Mouse (Mus musculus) limb, embryonic 11.5 days (tissue): ENCODE results near the gene Nav3. TPM values are rescaled to one million over a fixed set of nuclear protein-coding genes. Genes with fewer than 3 reads are reported as not detected.

Experiments used
- ATAC-seq: fragments of 200-750 bp; cut with Nextera tagmentation; 2 replicates; pipeline ENCODE4 v1.8.0; 2017; ENCODE audit warnings: low read depth; ENCODE audit not compliant: insufficient number of reproducible peaks, low FRiP score, low TSS enrichment
- DNase-seq: peaks from one replicate; pipeline ENCODE4 v3.0.0-alpha.2; 2015; ENCODE audit warnings: low spot score
- H3K27ac ChIP-seq: fragments of 300-500 bp; sonication (generic); replicated peaks from 2 replicates; pipeline ENCODE4 v1.5.1; 2014; ENCODE audit warnings: low read depth, mild to moderate bottlenecking, low read length
- H3K27me3 ChIP-seq: fragments of 300-500 bp; sonication (generic); 2 replicates; pipeline ENCODE4 v1.6.1; 2014; ENCODE audit warnings: mild to moderate bottlenecking, low read length, mixed read lengths; ENCODE audit not compliant: control insufficient read depth, insufficient read depth
- H3K36me3 ChIP-seq: fragments of 300-500 bp; sonication (generic); 2 replicates; pipeline ENCODE4 v1.6.1; 2014; ENCODE audit warnings: mild to moderate bottlenecking, low read length, moderate library complexity, mixed read lengths; ENCODE audit not compliant: control insufficient read depth, insufficient read depth
- H3K4me1 ChIP-seq: fragments of 300-500 bp; sonication (generic); 2 replicates; pipeline ENCODE4 v1.6.1; 2014; ENCODE audit warnings: low read length, mixed read lengths; ENCODE audit not compliant: control insufficient read depth, insufficient read depth
- H3K4me2 ChIP-seq: fragments of 300-500 bp; sonication (generic); 2 replicates; pipeline ENCODE4 v1.6.1; 2014; ENCODE audit warnings: low read depth, mild to moderate bottlenecking, moderate library complexity; ENCODE audit not compliant: severe bottlenecking
- H3K4me3 ChIP-seq: fragments of 300-500 bp; sonication (generic); 2 replicates; pipeline ENCODE4 v1.5.1; 2014; ENCODE audit warnings: low read depth, low read length
- H3K9ac ChIP-seq: fragments of 300-500 bp; sonication (generic); 2 replicates; pipeline ENCODE4 v1.6.1; 2014; ENCODE audit warnings: mild to moderate bottlenecking, low read length
- H3K9me3 ChIP-seq: fragments of 300-500 bp; sonication (generic); 2 replicates; pipeline ENCODE4 v1.6.1; 2016; ENCODE audit warnings: low read length; ENCODE audit not compliant: control insufficient read depth
- WGBS: fragments of 180-500 bp; shearing (Covaris S2); extraction: QIAGEN DNeasy Blood & Tissue Kit; methylation state at CpG from one replicate; pipeline ENCODE4 v1.1.7; 2014; 5-methylcytosine and 5-hydroxymethylcytosine counted together
- polyA plus RNA-seq: library from polyadenylated mRNA; unstranded; fragments of >200 nt; fragmentation: Nextera tagmentation; extraction: Ambion mirVana; gene quantifications from 2 replicates; pipeline ENCODE4 v1.2.1, GENCODE M21; 2014

The Nav3 gene
- polyA plus RNA-seq, 1 experiment from 2014 or later = 1.8 TPM

DNA sequence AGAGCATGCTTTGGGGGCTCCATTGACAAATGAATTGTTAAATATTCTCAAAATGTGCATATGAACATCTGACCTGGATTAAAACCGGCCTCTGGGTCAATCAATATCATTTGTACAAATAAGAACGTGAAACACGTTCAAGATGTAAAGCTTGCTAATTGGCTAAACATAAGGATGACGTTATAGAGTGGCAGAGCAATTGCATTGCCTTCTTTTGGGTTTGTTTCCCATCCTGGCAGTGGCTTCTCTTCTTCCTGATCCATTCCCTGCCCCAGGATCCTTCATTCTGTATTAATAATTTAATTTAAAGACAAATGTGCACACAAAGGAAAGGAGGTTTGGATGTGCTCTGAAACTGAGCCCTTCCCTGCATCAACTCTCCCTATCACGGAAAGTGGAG is 2.4 kb downstream of the Nav3 start:
- no peaks in the 10 kb centered on the region for H3K36me3 ChIP-seq
- H3K4me1 ChIP-seq = 0 out of 2 replicates have a peak, but pooled peaks cover 5% of the 10 kb centered on the region
- no peaks in the 10 kb centered on the region for H3K9me3 ChIP-seq
- H3K9ac ChIP-seq = no peak overlapping the region
- no peak for ATAC-seq
- DNase-seq = no peak
- H3K4me3 ChIP-seq = no peak overlapping the region
- no peak overlapping the region for H3K27ac ChIP-seq
- H3K27me3 ChIP-seq = peaks cover 10% of the 10 kb centered on the region; the same call in 1 of the 2 replicates
- WGBS = 49% methylated on average over 5 of the region's 5 CpGs
- no peak overlapping the region for H3K4me2 ChIP-seq

- no peaks in the 10 kb centered on the region for H3K4me1 ChIP-seq
- no peak for DNase-seq
- H3K36me3 ChIP-seq = no peaks in the 10 kb centered on the region
- no peak overlapping the region for H3K4me2 ChIP-seq
- H3K4me3 ChIP-seq = no peak overlapping the region
- no peak for ATAC-seq
- no peaks in the 10 kb centered on the region for H3K27me3 ChIP-seq
- no peak overlapping the region for H3K9ac ChIP-seq
- WGBS = 86% methylated on average over 2 of the region's 2 CpGs
- no peaks in the 10 kb centered on the region for H3K9me3 ChIP-seq
- no peak overlapping the region for H3K27ac ChIP-seq
Observed at GRCm38 (mm10) chr10:110440396-110440795, 15.6 kb downstream of the Nav3 start.

DNA sequence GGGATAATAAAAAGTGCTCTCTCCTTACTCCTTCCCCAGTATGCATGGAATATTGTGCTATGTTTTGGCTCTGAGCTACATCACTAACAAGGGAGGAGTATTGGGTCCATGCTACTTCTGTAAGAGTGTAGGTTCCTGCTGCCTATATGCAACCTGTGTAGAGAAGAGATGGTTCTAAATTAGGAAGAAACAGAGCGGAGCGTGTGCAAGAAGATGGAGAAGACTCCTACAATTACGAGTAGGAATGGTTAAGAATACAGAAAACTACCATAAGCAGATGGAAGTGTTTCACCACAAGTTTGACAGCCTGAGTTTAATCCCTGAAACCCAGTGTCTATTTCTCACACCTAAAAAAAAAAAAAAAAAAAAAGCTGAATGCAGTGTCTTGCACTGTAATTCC is 24.9 kb downstream of the Nav3 start:
- H3K36me3 ChIP-seq = no peaks in the 10 kb centered on the region
- H3K9me3 ChIP-seq = no peaks in the 10 kb centered on the region
- H3K27ac ChIP-seq = no peak overlapping the region
- no peak overlapping the region for H3K9ac ChIP-seq
- H3K4me2 ChIP-seq = no peak overlapping the region
- WGBS = 92% methylated on average over 3 of the region's 3 CpGs
- DNase-seq (no peak), ATAC-seq (no peak)
- H3K4me1 ChIP-seq = no peaks in the 10 kb centered on the region
- no peak overlapping the region for H3K4me3 ChIP-seq
- H3K27me3 ChIP-seq = no peaks in the 10 kb centered on the region

DNA sequence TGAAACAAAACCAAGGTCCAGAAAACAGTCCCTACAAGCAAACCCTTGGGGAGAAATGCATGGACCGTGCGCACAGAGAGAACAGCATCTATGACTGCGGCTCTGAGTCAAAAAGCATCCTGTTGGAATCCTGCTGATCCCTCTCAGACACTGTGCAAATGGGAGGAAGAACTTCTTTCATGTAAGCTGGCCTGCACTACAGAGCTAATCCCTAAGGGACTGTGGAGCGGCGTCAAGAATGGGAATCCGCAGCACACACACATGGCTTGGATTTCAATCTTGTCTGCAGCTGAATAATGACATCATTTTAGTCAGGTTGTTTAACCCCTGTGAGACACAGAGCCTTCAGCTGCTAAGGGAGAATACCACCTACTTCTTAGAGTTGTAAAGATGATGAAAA is 26.4 kb downstream of the Nav3 start:
- H3K4me1 ChIP-seq = no peaks in the 10 kb centered on the region
- ATAC-seq (no peak), DNase-seq (no peak)
- no peak overlapping the region for H3K9ac ChIP-seq
- H3K27ac ChIP-seq = no peak overlapping the region
- H3K4me2 ChIP-seq = no peak overlapping the region
- H3K4me3 ChIP-seq = no peak overlapping the region
- 72% methylated on average over 6 of the region's 6 CpGs for WGBS
- H3K9me3 ChIP-seq = no peaks in the 10 kb centered on the region
- H3K36me3 ChIP-seq = no peaks in the 10 kb centered on the region
- H3K27me3 ChIP-seq = no peaks in the 10 kb centered on the region

GRCm38 (mm10) chr10:110429052-110429451 is 27.0 kb downstream of the Nav3 start:
- Histone ChIP-seq H3K36me3 (no peaks in the 10 kb centered on the region), H3K4me3 (no peak overlapping the region), H3K27ac (no peak overlapping the region), H3K9me3 (no peaks in the 10 kb centered on the region), H3K9ac (no peak overlapping the region), H3K4me2 (no peak overlapping the region), H3K27me3 (no peaks in the 10 kb centered on the region), H3K4me1 (no peaks in the 10 kb centered on the region)
- no peak for DNase-seq
- ATAC-seq = no peak
- 90% methylated on average over 2 of the region's 2 CpGs for WGBS

DNA sequence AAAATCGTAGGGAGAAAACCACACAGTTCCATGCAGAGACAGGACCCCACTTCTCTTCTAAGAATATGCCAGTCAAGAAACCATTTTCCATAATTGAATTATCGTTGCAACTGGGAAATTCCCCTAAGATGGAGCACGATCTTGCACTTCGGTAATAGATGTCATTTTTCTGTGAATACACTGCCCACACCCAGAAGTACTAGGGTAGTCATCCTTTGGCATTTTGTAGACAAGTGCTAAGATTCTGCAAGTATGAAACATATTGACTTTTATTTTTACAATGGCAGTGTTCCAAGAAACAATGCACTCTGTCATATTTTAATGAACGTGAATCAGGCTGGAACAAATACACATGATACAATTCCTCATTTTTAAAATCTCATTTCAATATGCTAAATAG is 34.5 kb downstream of the Nav3 start:
- no peak overlapping the region for H3K27ac ChIP-seq
- no peak overlapping the region for H3K9ac ChIP-seq
- H3K4me3 ChIP-seq = no peak overlapping the region
- no peaks in the 10 kb centered on the region for H3K27me3 ChIP-seq
- no peak overlapping the region for H3K4me2 ChIP-seq
- DNase-seq (no peak), ATAC-seq (no peak)
- 86% methylated on average over 5 of the region's 5 CpGs for WGBS
- H3K36me3 ChIP-seq = no peaks in the 10 kb centered on the region
- no peaks in the 10 kb centered on the region for H3K4me1 ChIP-seq
- no peaks in the 10 kb centered on the region for H3K9me3 ChIP-seq

- Histone ChIP-seq H3K4me1 (no peaks in the 10 kb centered on the region), H3K9ac (no peak overlapping the region), H3K4me3 (no peak overlapping the region), H3K9me3 (no peaks in the 10 kb centered on the region), H3K36me3 (no peaks in the 10 kb centered on the region), H3K27ac (no peak overlapping the region), H3K27me3 (no peaks in the 10 kb centered on the region), H3K4me2 (no peak overlapping the region)
- WGBS = 68% methylated on average over 5 of the region's 5 CpGs
- ATAC-seq (no peak), DNase-seq (no peak)
Observed at GRCm38 (mm10) chr10:110417003-110417402, 39.0 kb downstream of the Nav3 start.

- ATAC-seq (no peak), DNase-seq (no peak)
- Histone ChIP-seq H3K27me3 (no peaks in the 10 kb centered on the region), H3K27ac (no peak overlapping the region), H3K4me1 (no peaks in the 10 kb centered on the region), H3K36me3 (no peaks in the 10 kb centered on the region), H3K9me3 (no peaks in the 10 kb centered on the region), H3K4me3 (no peak overlapping the region), H3K4me2 (no peak overlapping the region), H3K9ac (no peak overlapping the region)
- 71% methylated on average over 3 of the region's 3 CpGs for WGBS
Observed at GRCm38 (mm10) chr10:110415624-110416023, 40.4 kb downstream of the Nav3 start.

- H3K4me2 ChIP-seq = no peak overlapping the region
- no peaks in the 10 kb centered on the region for H3K36me3 ChIP-seq
- 79% methylated on average over 11 of the region's 11 CpGs for WGBS
- H3K4me3 ChIP-seq = no peak overlapping the region
- H3K27me3 ChIP-seq = no peaks in the 10 kb centered on the region
- H3K27ac ChIP-seq = no peak overlapping the region
- no peak for DNase-seq
- no peaks in the 10 kb centered on the region for H3K4me1 ChIP-seq
- H3K9me3 ChIP-seq = no peaks in the 10 kb centered on the region
- H3K9ac ChIP-seq = no peak overlapping the region
- ATAC-seq = no peak
Observed at GRCm38 (mm10) chr10:110413281-110413897, 42.6 kb downstream of the Nav3 start.
